Mouse (Mus musculus) spleen, adult 2 months (tissue): Measurements from ENCODE around the gene Dnajc25.

Experiments
- CTCF ChIP-seq: fragments of 200-500 bp; IDR thresholded peaks from 2 replicates; pipeline ENCODE4 v1.5.1; 2011; ENCODE audit warnings: mild to moderate bottlenecking, inconsistent platforms; ENCODE audit not compliant: insufficient read depth, insufficient read length, insufficient replicate concordance; ENCODE audit errors: extremely low read depth
- POLR2A ChIP-seq: fragments of 200-500 bp; IDR thresholded peaks from 2 replicates; pipeline ENCODE4 v1.6.1; 2011; ENCODE audit warnings: low read depth, low read length, inconsistent platforms

GRCm38 (mm10) chr4:59034325-59034917, 39.6 kb downstream of the Dnajc25 start:
- TF ChIP-seq CTCF (no peak), POLR2A (no peak)
